Mouse (Mus musculus) heart, postnatal 0 days (tissue): ENCODE data around the gene Cstf1.

Source experiments
- CTCF ChIP-seq: IDR thresholded peaks from 2 replicates; pipeline ENCODE4 v1.5.1; 2016; ENCODE audit warnings: antibody characterized with exemption, control low read depth, low read depth
- EP300 ChIP-seq: IDR thresholded peaks from 2 replicates; pipeline ENCODE4 v1.6.1; 2016; ENCODE audit warnings: antibody characterized with exemption, low read depth

- no peak for TF ChIP-seq CTCF
- no peak for TF ChIP-seq EP300
These were observed 23.5 kb downstream of the Cstf1 start for GRCm38 (mm10) chr2:172394052-172394392.
